Mouse (Mus musculus) erythroblast, embryonic 14.5 days (primary cell): ENCODE data around the gene Epn2.

Experiments
- GATA1 ChIP-seq: IDR thresholded peaks from 2 replicates; pipeline ENCODE4 v1.6.1; 2012; ENCODE audit warnings: low read length, inconsistent platforms, mixed read lengths
- TAL1 ChIP-seq: IDR thresholded peaks from 3 replicates; pipeline ENCODE4 v1.6.1; 2012; ENCODE audit warnings: low read length, inconsistent platforms, mixed read lengths

DNA sequence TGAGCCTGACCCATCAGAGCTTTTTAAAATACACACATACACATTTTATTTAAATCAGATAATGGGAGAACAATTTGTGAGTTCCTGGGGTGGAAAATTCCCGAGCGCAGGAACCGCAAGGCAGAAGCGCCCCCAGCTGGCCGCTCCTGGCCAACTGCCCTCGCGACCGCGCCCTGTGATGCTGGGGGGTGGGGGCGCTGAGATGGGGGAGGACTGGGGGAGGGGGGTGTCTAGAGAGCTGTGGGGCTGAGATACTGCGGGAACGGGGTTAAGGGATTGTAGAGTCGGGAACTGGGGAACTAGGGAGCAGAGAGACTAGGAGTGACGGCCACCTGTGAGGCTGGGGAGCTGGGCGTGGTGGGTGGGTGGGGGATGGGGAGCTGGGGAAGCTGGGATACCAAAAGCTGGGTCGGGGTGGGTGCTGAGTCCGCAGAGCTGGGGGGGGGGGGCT, 40.3 kb upstream of the Epn2 start:
- TF ChIP-seq GATA1: no peak
- TF ChIP-seq TAL1: no peak
